Mouse (Mus musculus) neural tube, embryonic 11.5 days (tissue): ENCODE results near the gene Pnkp. TPM values are rescaled to one million over a fixed set of nuclear protein-coding genes. Genes with fewer than 3 reads are reported as not detected.

ENCODE experiments used
- ATAC-seq: fragments of 200-750 bp; cut with Nextera tagmentation; 2 replicates; pipeline ENCODE4 v1.8.0; 2017; ENCODE audit warnings: moderate number of reproducible peaks, mild to moderate bottlenecking, moderate TSS enrichment, moderate library complexity; ENCODE audit not compliant: insufficient read depth, low FRiP score, low TSS enrichment
- DNase-seq: peaks from one replicate; pipeline ENCODE4 v3.0.0-alpha.2; 2015; ENCODE audit warnings: low spot score
- H3K27ac ChIP-seq: fragments of 300-500 bp; sonication (generic); 2 replicates; pipeline ENCODE4 v1.5.1; 2014; ENCODE audit warnings: low read depth, mild to moderate bottlenecking, low read length
- H3K27me3 ChIP-seq: fragments of 300-500 bp; sonication (generic); 2 replicates; pipeline ENCODE4 v1.6.1; 2014; ENCODE audit warnings: mild to moderate bottlenecking, low read length, mixed read lengths; ENCODE audit not compliant: control insufficient read depth, insufficient read depth
- H3K36me3 ChIP-seq: fragments of 300-500 bp; sonication (generic); 2 replicates; pipeline ENCODE4 v1.6.1; 2014; ENCODE audit warnings: mild to moderate bottlenecking, low read length, moderate library complexity, mixed read lengths; ENCODE audit not compliant: control insufficient read depth, insufficient read depth
- H3K4me1 ChIP-seq: fragments of 300-500 bp; sonication (generic); 2 replicates; pipeline ENCODE4 v1.6.1; 2014; ENCODE audit warnings: low read length, mixed read lengths; ENCODE audit not compliant: control insufficient read depth, insufficient read depth
- H3K4me2 ChIP-seq: fragments of 300-500 bp; sonication (generic); 2 replicates; pipeline ENCODE4 v1.6.1; 2014; ENCODE audit warnings: low read depth, mild to moderate bottlenecking, moderate library complexity
- H3K4me3 ChIP-seq: fragments of 300-500 bp; sonication (generic); 2 replicates; pipeline ENCODE4 v1.5.1; 2014; ENCODE audit warnings: low read depth, low read length
- H3K9ac ChIP-seq: fragments of 300-500 bp; sonication (generic); 2 replicates; pipeline ENCODE4 v1.6.1; 2014; ENCODE audit warnings: mild to moderate bottlenecking, low read length
- H3K9me3 ChIP-seq: fragments of 300-500 bp; sonication (generic); 2 replicates; pipeline ENCODE4 v1.6.1; 2016; ENCODE audit warnings: low read length; ENCODE audit not compliant: control insufficient read depth
- WGBS: fragments of 180-500 bp; shearing (Covaris S2); extraction: QIAGEN DNeasy Blood & Tissue Kit; methylation state at CpG from one replicate; pipeline ENCODE4 v1.1.7; 2014; 5-methylcytosine and 5-hydroxymethylcytosine counted together
- polyA plus RNA-seq: library from polyadenylated mRNA; unstranded; fragments of >200 nt; fragmentation: Nextera tagmentation; extraction: Ambion mirVana; gene quantifications from 2 replicates; pipeline ENCODE4 v1.2.1, GENCODE M21; 2014

Gene Pnkp
- polyA plus RNA-seq, 1 experiment from 2014 or later = 30.6 TPM

DNA sequence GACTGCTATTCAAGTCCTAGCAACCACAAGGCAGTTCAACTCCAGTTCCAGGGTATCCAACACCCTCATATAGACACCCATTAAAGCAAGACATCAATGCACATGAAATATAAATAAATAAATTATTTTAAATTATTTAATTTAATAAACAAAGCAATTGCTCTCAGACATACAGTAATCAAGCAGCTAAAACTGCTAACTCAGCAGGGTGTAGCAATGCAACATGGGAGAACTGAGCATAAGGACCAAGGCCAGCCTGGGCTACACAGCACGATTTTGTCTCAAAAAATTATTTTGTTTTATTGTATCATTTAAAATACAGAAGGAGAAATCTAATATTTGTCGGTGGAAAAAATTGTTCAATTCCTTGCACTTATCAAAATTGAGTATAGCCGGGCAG, 37.2 kb downstream of the Pnkp start:
- ATAC-seq = no peak
- no peak overlapping the region for H3K4me3 ChIP-seq
- peaks cover 25% of the 10 kb centered on the region for H3K4me1 ChIP-seq
- DNase-seq = no peak
- no peak overlapping the region for H3K9ac ChIP-seq
- no peaks in the 10 kb centered on the region for H3K9me3 ChIP-seq
- no peak overlapping the region for H3K27ac ChIP-seq
- no peaks in the 10 kb centered on the region for H3K27me3 ChIP-seq
- peaks cover 2% of the 10 kb centered on the region; the same call in 1 of the 2 replicates for H3K36me3 ChIP-seq
- WGBS = 93% methylated on average over 3 of the region's 3 CpGs
- no peak overlapping the region for H3K4me2 ChIP-seq

DNA sequence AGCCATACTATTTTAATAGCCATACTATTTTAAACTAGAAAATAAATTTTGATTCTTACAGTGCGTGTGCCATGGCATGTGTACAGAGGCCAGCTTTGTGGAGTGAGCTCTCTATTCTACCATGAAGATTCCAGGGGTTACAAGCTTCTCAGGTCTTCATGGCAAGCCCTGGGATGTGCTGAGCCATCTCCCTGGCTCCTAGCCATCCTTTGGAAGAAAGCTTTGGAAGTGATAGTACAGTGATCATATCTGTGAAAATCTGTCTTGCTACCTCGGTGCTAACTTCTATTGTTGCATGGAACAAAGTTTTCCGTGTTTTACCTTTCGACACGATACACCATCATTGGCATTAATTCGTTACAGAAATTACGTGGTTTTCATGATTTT, 38.3 kb downstream of the Pnkp start:
- ATAC-seq (no peak), DNase-seq (no peak)
- H3K9me3 ChIP-seq = no peaks in the 10 kb centered on the region
- peak overlapping the region; percentile 64 for H3K4me3 ChIP-seq
- peaks cover 7% of the 10 kb centered on the region for H3K36me3 ChIP-seq
- WGBS = 55% methylated on average over 7 of the region's 7 CpGs
- peak overlapping the region; percentile 83 for H3K27ac ChIP-seq
- no peak overlapping the region for H3K9ac ChIP-seq
- peak overlapping the region; percentile 87 for H3K4me2 ChIP-seq
- no peaks in the 10 kb centered on the region for H3K27me3 ChIP-seq
- H3K4me1 ChIP-seq = peaks cover 25% of the 10 kb centered on the region

DNA sequence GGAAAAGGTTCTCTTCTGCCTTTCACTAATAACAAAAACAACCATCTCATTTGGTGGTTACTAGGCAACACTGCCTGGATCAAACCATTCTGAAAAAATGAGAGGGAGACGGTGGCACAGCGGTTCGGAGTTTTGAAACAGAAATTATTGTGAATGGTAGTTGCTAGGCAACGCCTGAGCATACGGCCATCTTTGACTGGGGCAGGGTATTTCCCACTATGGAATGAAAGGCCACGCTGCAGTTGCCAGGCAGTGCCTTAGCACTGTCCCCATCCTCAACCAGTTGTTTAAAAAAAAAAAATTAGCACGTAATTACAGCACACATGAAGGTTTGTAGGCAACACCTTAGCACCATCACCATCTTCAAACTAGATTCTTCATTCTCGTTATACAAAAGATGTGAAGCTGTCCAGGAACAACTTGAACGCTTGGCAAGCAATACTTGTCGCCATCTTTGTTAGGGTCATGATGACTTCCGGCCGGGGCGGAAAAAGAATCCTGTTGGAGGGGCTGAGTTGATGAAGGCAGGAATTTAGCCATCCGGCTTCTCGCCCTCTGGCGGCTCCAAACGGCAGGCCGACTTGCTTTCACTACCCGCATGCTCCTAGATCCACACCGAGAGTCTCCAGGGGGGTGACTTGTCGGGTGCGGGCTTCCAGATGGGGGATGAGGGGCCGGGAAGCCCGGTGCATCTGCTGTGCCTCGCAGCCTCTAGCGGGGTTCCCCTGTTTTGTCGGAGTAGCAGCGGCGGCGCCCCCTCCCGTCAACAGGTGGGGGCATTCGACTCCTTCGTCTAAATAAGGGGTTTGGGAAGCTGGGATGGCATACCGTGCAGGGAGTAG, 38.9 kb downstream of the Pnkp start, which contains the start of gene Fuz:
Gene Fuz (plus strand): TSS at position 487 of the 842 bp plus-strand sequence.
- WGBS = 1% methylated on average over 34 of the region's 34 CpGs
- peaks cover 23% of the 10 kb centered on the region for H3K4me1 ChIP-seq
- peak within 1 kb of the TSS; percentile 87 for H3K4me2 ChIP-seq
- DNase-seq = peak; percentile 91
- H3K9me3 ChIP-seq = no peaks in the 10 kb centered on the region
- H3K4me3 ChIP-seq = peak within 1 kb of the TSS; percentile 64
- H3K36me3 ChIP-seq = peaks cover 7% of the 10 kb centered on the region
- peak within 1 kb of the TSS; percentile 76 for H3K9ac ChIP-seq
- ATAC-seq = peak; percentile 71
- H3K27ac ChIP-seq = peak within 1 kb of the TSS; percentile 83
- no peaks in the 10 kb centered on the region for H3K27me3 ChIP-seq

DNA sequence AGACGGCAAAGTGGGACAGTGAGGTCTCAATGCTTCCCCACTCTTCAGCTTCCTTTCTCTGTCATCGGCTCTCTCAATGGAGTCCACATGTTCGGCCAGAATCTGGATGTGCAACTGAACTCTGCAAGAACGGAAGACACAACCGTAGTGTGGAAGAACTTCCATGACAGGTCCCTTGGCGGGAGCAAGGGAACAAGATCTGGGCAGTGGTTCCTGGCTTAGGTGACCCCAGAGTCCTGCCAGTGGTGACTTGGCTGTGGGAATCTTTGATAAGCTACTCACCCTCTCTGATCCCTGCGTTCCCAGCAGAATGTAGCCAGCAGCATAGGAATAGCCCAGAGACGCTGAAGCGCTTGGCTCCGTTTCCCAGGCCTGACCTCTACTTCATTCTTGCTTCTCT, 39.6 kb downstream of the Pnkp start:
- WGBS = 44% methylated on average over 10 of the region's 10 CpGs

DNA sequence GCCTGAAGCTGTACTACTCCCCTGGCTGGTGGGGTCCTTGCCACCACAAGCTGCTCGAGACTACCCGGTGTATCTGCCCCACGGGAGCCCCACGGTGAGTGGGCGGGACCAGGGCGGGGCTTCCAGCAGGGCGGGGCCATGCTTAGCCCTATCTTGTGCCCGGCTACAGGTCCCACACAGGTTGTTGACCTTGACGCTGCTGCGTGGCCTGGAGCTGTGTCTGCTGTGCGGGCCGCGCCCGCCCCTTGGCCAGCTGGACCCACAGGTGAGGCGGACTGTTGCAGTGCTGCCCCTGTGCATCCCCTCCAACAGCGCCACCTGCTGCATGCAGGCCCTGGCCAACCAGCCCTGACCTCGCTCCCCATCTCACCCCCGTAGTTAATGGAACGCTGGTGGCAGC, 41.7 kb downstream of the Pnkp start:
- no peak for ATAC-seq
- Histone ChIP-seq H3K4me1 (peaks cover 10% of the 10 kb centered on the region), H3K27ac (no peak overlapping the region), H3K36me3 (peaks cover 11% of the 10 kb centered on the region), H3K9ac (peak overlapping the region; percentile 4; the same call in 1 of the 2 replicates), H3K4me2 (peak overlapping the region; percentile 9; the same call in 1 of the 2 replicates), H3K27me3 (no peaks in the 10 kb centered on the region), H3K9me3 (no peaks in the 10 kb centered on the region), H3K4me3 (no peak overlapping the region)
- no peak for DNase-seq
- WGBS = 38% methylated on average over 19 of the region's 19 CpGs

More for the DNA sequence above, 39.6 kb downstream of the Pnkp start:
- no peak for ATAC-seq
- Histone ChIP-seq H3K9me3 (no peaks in the 10 kb centered on the region), H3K9ac (peak overlapping the region; percentile 76), H3K27me3 (no peaks in the 10 kb centered on the region), H3K36me3 (peaks cover 7% of the 10 kb centered on the region), H3K4me1 (peaks cover 18% of the 10 kb centered on the region), H3K4me2 (peak overlapping the region; percentile 87), H3K27ac (peak overlapping the region; percentile 83), H3K4me3 (peak overlapping the region; percentile 64)
- no peak for DNase-seq

DNA sequence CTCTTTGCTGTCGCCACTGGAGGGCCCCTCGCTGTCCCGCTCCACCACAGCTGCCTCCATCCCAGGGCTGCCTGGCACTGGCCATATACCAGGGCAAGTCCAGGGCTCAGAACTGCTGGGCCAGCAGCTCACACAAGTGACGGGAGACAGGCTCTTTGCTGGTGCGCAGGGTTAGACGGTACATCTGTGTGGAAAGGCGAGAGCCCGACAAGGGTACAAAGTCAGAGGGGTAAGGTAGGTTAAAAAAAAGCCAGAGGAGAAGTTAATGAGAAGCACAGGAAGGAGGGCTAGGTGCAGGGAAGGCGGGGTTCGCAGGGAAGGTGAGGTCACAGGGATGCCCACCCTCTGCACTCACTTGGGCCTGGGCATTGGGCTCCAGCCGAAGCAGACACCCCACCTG, 43.7 kb downstream of the Pnkp start:
- no peak overlapping the region for H3K27ac ChIP-seq
- peaks cover 18% of the 10 kb centered on the region for H3K36me3 ChIP-seq
- H3K9me3 ChIP-seq = no peaks in the 10 kb centered on the region
- WGBS = 90% methylated on average over 11 of the region's 11 CpGs
- H3K4me1 ChIP-seq = peaks cover 7% of the 10 kb centered on the region
- H3K4me3 ChIP-seq = no peak overlapping the region
- DNase-seq (no peak), ATAC-seq (no peak)
- no peak overlapping the region for H3K9ac ChIP-seq
- no peak overlapping the region for H3K4me2 ChIP-seq
- no peaks in the 10 kb centered on the region for H3K27me3 ChIP-seq

DNA sequence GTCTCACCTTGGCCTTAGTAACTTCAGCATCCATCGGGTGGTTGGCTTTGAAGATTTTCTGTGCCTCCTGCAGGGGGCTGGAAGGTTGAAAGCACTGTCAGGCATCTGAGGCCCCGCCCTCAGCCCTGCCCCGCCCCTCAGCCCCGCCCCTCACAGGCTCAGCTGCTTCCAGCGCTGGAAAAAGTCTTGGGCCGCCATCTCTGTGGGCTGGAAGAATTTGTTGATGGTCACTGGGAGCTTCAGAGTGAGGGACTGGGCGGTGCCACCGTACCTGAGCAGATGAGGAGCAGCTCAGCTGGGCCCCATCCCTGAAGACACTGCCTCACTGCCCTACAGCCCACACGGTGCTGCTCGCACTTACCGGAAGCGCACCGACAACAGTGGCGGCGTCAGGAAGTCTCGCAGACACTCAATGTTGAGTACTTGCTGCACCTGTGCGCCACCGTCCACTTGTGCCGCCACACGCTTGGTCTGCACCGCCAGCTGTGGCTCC, 44.3 kb downstream of the Pnkp start:
- 17% methylated on average over 21 of the region's 21 CpGs for WGBS
- peak overlapping the region; percentile 39; the same call in 1 of the 2 replicates for H3K27ac ChIP-seq
- H3K4me1 ChIP-seq = peaks cover 7% of the 10 kb centered on the region

DNA sequence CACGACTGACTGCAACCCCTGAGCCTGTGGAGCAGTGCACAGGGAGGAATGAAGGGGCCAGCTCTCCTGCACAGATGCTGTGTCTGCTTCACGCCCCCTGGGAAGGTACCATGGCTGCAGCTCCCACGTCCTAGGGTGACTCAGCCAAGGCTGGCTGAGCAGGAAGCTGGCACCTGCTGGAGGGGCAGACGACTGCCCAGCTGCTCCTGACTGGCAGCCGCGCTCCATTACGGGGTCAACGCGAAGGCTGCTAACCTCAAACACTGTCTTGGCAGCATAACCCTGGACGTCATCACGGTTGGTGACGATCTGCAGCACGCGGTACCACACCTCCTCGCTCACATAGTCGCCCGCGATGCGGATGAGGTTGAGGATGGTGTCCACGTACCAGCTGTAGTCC, 48.5 kb downstream of the Pnkp start:
- H3K4me3 ChIP-seq = no peak overlapping the region
- no peak overlapping the region for H3K4me2 ChIP-seq
- no peaks in the 10 kb centered on the region; the same call in 1 of the 2 replicates for H3K4me1 ChIP-seq
- DNase-seq (no peak), ATAC-seq (no peak)
- peaks cover 35% of the 10 kb centered on the region for H3K36me3 ChIP-seq
- 94% methylated on average over 20 of the region's 20 CpGs for WGBS
- no peak overlapping the region for H3K27ac ChIP-seq
- no peaks in the 10 kb centered on the region for H3K27me3 ChIP-seq
- H3K9me3 ChIP-seq = no peaks in the 10 kb centered on the region
- no peak overlapping the region for H3K9ac ChIP-seq

More for the DNA sequence above, 44.3 kb downstream of the Pnkp start:
- Histone ChIP-seq H3K9me3 (no peaks in the 10 kb centered on the region), H3K27me3 (no peaks in the 10 kb centered on the region), H3K36me3 (peaks cover 21% of the 10 kb centered on the region), H3K4me2 (peak overlapping the region; percentile 36), H3K4me3 (no peak overlapping the region; the same call in 1 of the 2 replicates), H3K9ac (peak overlapping the region; percentile 22; the same call in 1 of the 2 replicates)
- DNase-seq = peak; percentile 74
- ATAC-seq = peak; percentile 33
